Mouse (Mus musculus) liver, embryonic 11.5 days (tissue): ENCODE measurements around the gene Plce1. TPM values are rescaled to one million over a fixed set of nuclear protein-coding genes. Genes with fewer than 3 reads are reported as not detected.

Experiments
- ATAC-seq: fragments of 200-750 bp; cut with Nextera tagmentation; replicated peaks from 2 replicates; pipeline ENCODE4 v1.8.0; 2017; ENCODE audit warnings: moderate number of reproducible peaks, mild to moderate bottlenecking, moderate TSS enrichment, moderate library complexity; ENCODE audit not compliant: low FRiP score
- DNase-seq: peaks from one replicate; pipeline ENCODE4 v3.0.0-alpha.2; 2017; ENCODE audit warnings: low spot score
- H3K27ac ChIP-seq: fragments of 300-500 bp; sonication (generic); 2 replicates; pipeline ENCODE4 v1.5.1; 2014; ENCODE audit warnings: mild to moderate bottlenecking, low read depth, low read length, control low read depth
- H3K27me3 ChIP-seq: fragments of 300-500 bp; sonication (generic); replicated peaks from 2 replicates; pipeline ENCODE4 v1.6.1; 2014; ENCODE audit warnings: low read length, mixed read lengths; ENCODE audit not compliant: control insufficient read depth, insufficient read depth
- H3K36me3 ChIP-seq: fragments of 300-500 bp; sonication (generic); 2 replicates; pipeline ENCODE4 v1.6.1; 2014; ENCODE audit warnings: mild to moderate bottlenecking, low read length, moderate library complexity, mixed read lengths; ENCODE audit not compliant: control insufficient read depth, insufficient read depth
- H3K4me1 ChIP-seq: fragments of 300-500 bp; sonication (generic); replicated peaks from 2 replicates; pipeline ENCODE4 v1.6.1; 2014; ENCODE audit warnings: low read length, mixed read lengths; ENCODE audit not compliant: control insufficient read depth, insufficient read depth
- H3K4me2 ChIP-seq: fragments of 300-500 bp; sonication (generic); 2 replicates; pipeline ENCODE4 v1.6.1; 2014; ENCODE audit warnings: mild to moderate bottlenecking, control low read depth, moderate library complexity
- H3K4me3 ChIP-seq: fragments of 300-500 bp; sonication (generic); 2 replicates; pipeline ENCODE4 v1.5.1; 2014; ENCODE audit warnings: low read depth, low read length, control low read depth
- H3K9ac ChIP-seq: fragments of 300-500 bp; sonication (generic); 2 replicates; pipeline ENCODE4 v1.6.1; 2014; ENCODE audit warnings: low read depth, low read length, control low read depth
- H3K9me3 ChIP-seq: fragments of 300-500 bp; sonication (generic); 2 replicates; pipeline ENCODE4 v1.6.1; 2016; ENCODE audit warnings: low read length, inconsistent platforms, mixed read lengths; ENCODE audit not compliant: control insufficient read depth
- WGBS: fragments of 180-500 bp; shearing (Covaris S2); extraction: QIAGEN DNeasy Blood & Tissue Kit; methylation state at CpG from one replicate; pipeline ENCODE4 v1.1.7; 2014; 5-methylcytosine and 5-hydroxymethylcytosine counted together
- polyA plus RNA-seq: library from polyadenylated mRNA; unstranded; fragments of >200 nt; fragmentation: Nextera tagmentation; extraction: Ambion mirVana; gene quantifications from 2 replicates; pipeline ENCODE4 v1.2.1, GENCODE M21; 2014

The Plce1 gene
- polyA plus RNA-seq, result 1.1 and 1.9 TPM in 2 replicates

- 1% methylated on average over 50 of the region's 90 CpGs for WGBS
- Histone ChIP-seq H3K4me3 (peak within 1 kb of the TSS; percentile 49), H3K9ac (peak within 1 kb of the TSS; percentile 52; the same call in 1 of the 2 replicates)
Measured at GRCm38 (mm10) chr19:38480731-38481621, at the start of gene Plce1. Gene Plce1, plus strand, starts transcription at chr19:38481109.

GRCm38 (mm10) chr19:38431326-38431725 is 49.6 kb upstream of the Plce1 start:
- DNase-seq (no peak), ATAC-seq (no peak)
- Histone ChIP-seq H3K36me3 (no peaks in the 10 kb centered on the region), H3K27ac (no peak overlapping the region), H3K4me1 (no peaks in the 10 kb centered on the region), H3K9me3 (no peaks in the 10 kb centered on the region), H3K9ac (no peak overlapping the region), H3K4me2 (no peak overlapping the region), H3K27me3 (no peaks in the 10 kb centered on the region), H3K4me3 (no peak overlapping the region)
- 74% methylated on average over 7 of the region's 7 CpGs for WGBS

More at GRCm38 (mm10) chr19:38480731-38481621, at the start of gene Plce1:
- Histone ChIP-seq H3K4me2 (peak within 1 kb of the TSS; percentile 64), H3K4me1 (no peaks in the 10 kb centered on the region), H3K27ac (no peak within 1 kb of the TSS), H3K36me3 (no peaks in the 10 kb centered on the region), H3K9me3 (no peaks in the 10 kb centered on the region), H3K27me3 (peaks cover 49% of the 10 kb centered on the region)
- DNase-seq (peak; percentile 48), ATAC-seq (peak; percentile 57)

GRCm38 (mm10) chr19:38432021-38432420 is 48.9 kb upstream of the Plce1 start:
- 77% methylated on average over 3 of the region's 3 CpGs for WGBS
- no peaks in the 10 kb centered on the region for H3K4me1 ChIP-seq
- no peaks in the 10 kb centered on the region for H3K9me3 ChIP-seq
- no peak overlapping the region for H3K4me2 ChIP-seq
- H3K27me3 ChIP-seq, result no peaks in the 10 kb centered on the region
- no peak overlapping the region for H3K27ac ChIP-seq
- no peak overlapping the region for H3K9ac ChIP-seq
- no peak for DNase-seq
- H3K36me3 ChIP-seq, result no peaks in the 10 kb centered on the region
- no peak overlapping the region for H3K4me3 ChIP-seq
- ATAC-seq, result no peak

- Histone ChIP-seq H3K36me3 (no peaks in the 10 kb centered on the region), H3K27me3 (no peaks in the 10 kb centered on the region), H3K4me1 (no peaks in the 10 kb centered on the region), H3K4me3 (no peak overlapping the region), H3K9me3 (no peaks in the 10 kb centered on the region), H3K4me2 (no peak overlapping the region), H3K9ac (no peak overlapping the region), H3K27ac (no peak overlapping the region)
- WGBS, result 90% methylated on average over 2 of the region's 2 CpGs
- DNase-seq (no peak), ATAC-seq (no peak)
Measured at GRCm38 (mm10) chr19:38433381-38433780, 47.5 kb upstream of the Plce1 start.

- H3K9me3 ChIP-seq, result no peaks in the 10 kb centered on the region
- ATAC-seq, result no peak
- H3K4me2 ChIP-seq, result no peak overlapping the region
- H3K4me3 ChIP-seq, result no peak overlapping the region
- no peaks in the 10 kb centered on the region for H3K36me3 ChIP-seq
- no peak overlapping the region for H3K27ac ChIP-seq
- no peak overlapping the region for H3K9ac ChIP-seq
- WGBS, result 90% methylated on average over 15 of the region's 15 CpGs
- H3K27me3 ChIP-seq, result no peaks in the 10 kb centered on the region
- H3K4me1 ChIP-seq, result no peaks in the 10 kb centered on the region
- no peak for DNase-seq
Measured at GRCm38 (mm10) chr19:38435221-38435620, 45.7 kb upstream of the Plce1 start.

- Histone ChIP-seq H3K4me2 (no peak overlapping the region), H3K4me3 (no peak overlapping the region), H3K9ac (no peak overlapping the region), H3K36me3 (no peaks in the 10 kb centered on the region), H3K27me3 (no peaks in the 10 kb centered on the region), H3K27ac (no peak overlapping the region), H3K9me3 (no peaks in the 10 kb centered on the region), H3K4me1 (no peaks in the 10 kb centered on the region)
- ATAC-seq, result no peak
- DNase-seq, result no peak
- 73% methylated on average over 8 of the region's 8 CpGs for WGBS
Measured at GRCm38 (mm10) chr19:38441860-38442259, 39.0 kb upstream of the Plce1 start.

GRCm38 (mm10) chr19:38445758-38446157 is 35.2 kb upstream of the Plce1 start:
- H3K9me3 ChIP-seq, result no peaks in the 10 kb centered on the region
- no peak for ATAC-seq
- 62% methylated on average over 5 of the region's 5 CpGs for WGBS

GRCm38 (mm10) chr19:38455228-38455627 is 25.7 kb upstream of the Plce1 start:
- DNase-seq, result no peak
- Histone ChIP-seq H3K4me3 (no peak overlapping the region), H3K4me2 (no peak overlapping the region), H3K36me3 (no peaks in the 10 kb centered on the region), H3K4me1 (no peaks in the 10 kb centered on the region), H3K9me3 (no peaks in the 10 kb centered on the region), H3K27me3 (no peaks in the 10 kb centered on the region), H3K27ac (no peak overlapping the region), H3K9ac (no peak overlapping the region)
- no peak for ATAC-seq
- 81% methylated on average over 10 of the region's 10 CpGs for WGBS

More at GRCm38 (mm10) chr19:38445758-38446157, 35.2 kb upstream of the Plce1 start:
- H3K27ac ChIP-seq, result no peak overlapping the region
- no peaks in the 10 kb centered on the region for H3K27me3 ChIP-seq
- DNase-seq, result no peak
- no peaks in the 10 kb centered on the region for H3K36me3 ChIP-seq
- H3K4me2 ChIP-seq, result no peak overlapping the region
- no peak overlapping the region for H3K9ac ChIP-seq
- no peaks in the 10 kb centered on the region for H3K4me1 ChIP-seq
- no peak overlapping the region for H3K4me3 ChIP-seq

GRCm38 (mm10) chr19:38458996-38459395 is 21.9 kb upstream of the Plce1 start:
- no peak for DNase-seq
- 89% methylated on average over 9 of the region's 9 CpGs for WGBS
- Histone ChIP-seq H3K36me3 (no peaks in the 10 kb centered on the region), H3K4me2 (no peak overlapping the region), H3K9me3 (no peaks in the 10 kb centered on the region), H3K27me3 (no peaks in the 10 kb centered on the region), H3K27ac (no peak overlapping the region), H3K4me3 (no peak overlapping the region), H3K4me1 (no peaks in the 10 kb centered on the region), H3K9ac (no peak overlapping the region)
- ATAC-seq, result no peak
